Mouse (Mus musculus): Measurements from ENCODE around the gene Smg7.

DNA sequence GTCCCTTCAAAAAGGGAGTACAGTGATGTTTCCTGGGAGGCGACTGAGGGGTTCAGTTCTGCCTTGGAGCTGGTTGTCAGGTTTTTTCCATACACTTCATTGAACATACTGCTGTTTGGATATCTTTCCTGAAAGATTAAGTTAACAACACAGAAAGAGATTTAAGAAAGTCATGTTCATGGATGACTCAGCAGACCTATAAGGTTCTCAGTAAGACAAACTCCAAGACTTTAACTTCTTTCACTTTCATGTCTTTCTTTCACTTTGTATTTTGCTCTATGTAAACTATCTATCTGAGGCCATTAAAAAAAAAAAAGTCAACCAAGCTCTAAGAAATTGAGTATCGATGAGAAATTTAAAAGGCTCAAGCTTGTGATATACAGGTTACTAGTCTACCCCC lies 61.4 kb downstream of the Smg7 start:
- no peak for TF ChIP-seq GATA1 (IDR thresholded peaks at IDR 0.05; ENCODE audit: low read length)
- no peak for TF ChIP-seq TAL1 (IDR thresholded peaks at IDR 0.05; ENCODE audit: low read length)
